Mouse (Mus musculus) right cerebral cortex, postnatal 4 days (tissue): ENCODE results near the gene Pmch.
A peak's percentile ranks its signal among the peaks of the same experiment; 100 is the strongest.

Source experiments
- DNase-seq: peaks from one replicate; pipeline ENCODE4 v3.0.0-alpha.2; 2022

The Pmch gene

DNA sequence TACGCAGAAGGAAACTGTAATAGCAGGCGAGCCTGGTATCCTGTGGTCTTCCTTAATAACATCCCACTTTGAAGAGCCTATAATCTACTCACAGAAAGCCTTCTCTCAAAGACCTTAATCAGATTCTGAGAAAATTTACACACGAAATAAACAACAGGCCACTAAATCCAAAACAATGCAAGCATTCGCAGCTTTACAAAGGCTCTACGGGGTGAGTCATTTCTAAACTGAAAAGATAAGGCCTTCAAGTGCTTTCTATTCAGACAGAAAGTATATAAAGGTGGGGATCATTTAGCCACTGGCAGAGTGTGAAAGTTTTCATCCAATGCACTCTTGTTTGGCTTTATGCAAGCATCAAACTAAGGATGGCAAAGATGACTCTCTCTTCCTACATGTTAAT, at the start of gene Pmch:
Pmch (plus strand) TSS at position 301 of the 400 bp plus-strand sequence.
- DNase-seq: no peak

DNA sequence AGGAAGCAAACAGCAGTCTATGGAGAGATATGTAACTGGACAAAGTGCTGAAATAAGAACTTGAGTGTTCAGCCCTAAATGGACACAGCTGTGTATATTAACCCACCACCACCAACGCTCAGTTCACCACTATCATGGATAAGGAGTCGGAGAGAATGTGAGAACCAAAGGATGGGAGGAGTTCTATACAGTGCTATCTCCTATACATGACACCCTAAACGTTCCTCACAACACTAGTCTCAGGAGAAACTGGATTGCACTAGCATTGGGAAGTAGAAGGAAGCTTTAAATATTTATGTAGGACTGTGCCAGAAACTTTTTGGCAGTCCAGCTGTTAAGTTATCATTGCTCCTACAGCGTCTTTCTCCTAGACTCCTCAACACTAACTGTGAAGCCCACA, 46.6 kb upstream of the Pmch start:
- DNase-seq: no peak

DNA sequence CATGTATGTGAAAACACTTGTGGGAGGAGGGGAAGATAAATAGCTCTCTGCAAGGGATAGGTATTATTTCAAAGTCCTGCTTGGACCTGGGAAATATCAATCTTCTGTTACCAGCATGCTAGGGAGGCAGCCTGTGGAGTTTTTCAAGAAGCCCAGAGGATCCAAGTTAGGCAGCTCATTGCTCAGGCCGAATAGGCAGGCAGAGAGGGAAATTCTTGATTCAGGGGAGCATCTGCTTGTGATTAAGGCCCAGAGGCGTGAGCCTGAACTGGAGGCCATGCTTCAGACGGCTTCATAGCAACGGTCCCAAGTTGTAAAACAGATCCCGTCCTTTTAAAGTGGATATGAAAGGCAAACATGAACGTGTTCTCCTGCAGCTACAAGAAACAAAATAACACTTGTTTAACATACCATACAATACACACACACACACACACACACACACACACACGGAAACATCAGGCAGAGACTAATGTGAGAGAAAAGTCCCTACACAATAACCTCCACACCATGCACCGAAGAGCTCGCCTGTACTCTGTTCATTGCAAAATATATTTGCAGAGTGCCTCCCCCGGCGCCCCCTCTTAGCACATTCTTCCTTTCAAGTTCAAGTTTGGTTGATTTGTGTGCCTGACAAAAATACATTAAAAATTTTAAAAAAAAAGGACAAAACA, 44.6 kb upstream of the Pmch start:
- no peak for DNase-seq

DNA sequence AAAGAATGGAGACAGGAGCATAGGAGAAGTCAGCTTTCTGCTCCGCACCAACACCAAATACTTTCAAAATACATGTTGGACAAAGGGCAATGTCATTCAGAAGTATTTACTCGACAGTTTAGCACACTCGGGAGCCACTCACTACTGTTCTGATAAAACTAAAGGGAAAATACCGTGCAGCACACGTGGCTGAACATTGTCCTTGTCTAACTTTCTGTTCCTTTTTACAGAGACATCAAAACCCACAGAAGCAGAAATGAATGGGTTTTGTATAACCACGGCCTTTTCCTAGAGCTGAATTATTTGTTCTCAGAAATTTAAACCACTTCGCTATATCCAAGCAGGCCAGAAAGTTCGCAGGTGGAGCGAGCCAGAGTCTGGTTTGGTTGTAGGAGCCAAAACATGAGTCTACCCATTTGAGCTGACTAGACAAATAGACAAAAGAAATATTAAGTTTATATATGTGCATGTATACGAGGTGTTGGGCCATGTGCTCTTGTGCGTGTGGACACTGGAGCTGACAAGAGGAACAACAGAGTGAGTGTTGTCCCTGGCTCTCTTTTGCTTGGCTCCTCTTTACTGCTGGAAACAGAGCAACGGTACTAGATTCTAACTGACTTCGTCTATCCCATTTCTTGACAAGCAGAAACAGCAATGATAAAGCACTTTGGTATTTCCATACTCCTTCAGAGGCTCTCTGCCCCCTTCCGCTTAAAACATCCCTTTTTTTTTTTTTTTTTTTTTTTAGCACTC, 36.5 kb upstream of the Pmch start:
- no peak for DNase-seq

DNA sequence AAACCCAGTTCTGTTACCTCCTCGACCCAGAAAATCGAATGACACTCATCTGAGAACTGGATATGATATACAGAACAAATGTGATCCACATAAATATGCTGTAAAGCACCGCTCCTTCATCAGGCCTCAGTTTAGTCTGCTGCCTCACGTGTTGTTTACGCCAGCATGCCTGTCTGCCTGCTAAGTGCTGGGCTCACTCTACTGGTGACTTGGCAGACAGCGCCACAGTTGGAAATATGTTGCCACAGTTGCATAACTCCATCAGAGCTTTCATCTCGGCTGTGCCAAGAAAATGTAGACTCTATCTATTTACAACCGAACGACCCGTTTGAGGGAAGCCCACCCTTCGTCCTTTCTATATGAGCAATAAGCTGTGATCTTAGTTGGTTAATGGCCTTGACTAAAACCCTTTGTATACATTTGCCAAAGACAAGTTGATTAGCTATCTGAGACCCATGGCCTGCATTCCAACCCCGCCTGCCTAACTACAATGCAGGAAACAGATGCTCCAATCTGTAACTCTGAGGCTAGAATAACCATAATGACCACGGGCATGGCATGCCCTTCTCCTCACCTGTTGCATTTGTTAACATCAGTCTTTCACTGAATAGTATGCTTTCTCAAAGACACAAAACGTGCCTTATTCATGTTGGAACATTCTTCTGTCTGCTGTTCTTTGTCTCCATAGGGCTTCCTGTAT, 33.8 kb upstream of the Pmch start:
- DNase-seq: peak; percentile 33

DNA sequence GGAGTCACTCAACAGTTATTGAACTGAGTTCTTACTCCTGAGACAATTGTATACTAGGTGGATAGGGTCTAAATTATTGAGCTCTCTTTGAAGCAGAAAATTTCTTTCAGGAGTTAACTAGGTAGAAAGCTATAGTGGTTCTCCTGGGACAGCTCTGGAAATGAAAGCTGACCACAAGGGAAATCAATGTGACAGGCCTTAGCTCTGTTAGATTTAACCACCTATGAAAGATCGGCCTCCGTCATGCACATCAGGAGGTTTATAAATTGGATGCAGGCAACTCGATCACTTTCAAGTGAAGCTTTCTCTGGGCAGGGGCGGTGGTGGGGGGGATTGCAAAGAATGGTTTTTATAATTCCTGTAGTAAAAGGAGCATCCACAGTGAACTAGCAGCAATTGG, 27.4 kb upstream of the Pmch start:
- DNase-seq: no peak

DNA sequence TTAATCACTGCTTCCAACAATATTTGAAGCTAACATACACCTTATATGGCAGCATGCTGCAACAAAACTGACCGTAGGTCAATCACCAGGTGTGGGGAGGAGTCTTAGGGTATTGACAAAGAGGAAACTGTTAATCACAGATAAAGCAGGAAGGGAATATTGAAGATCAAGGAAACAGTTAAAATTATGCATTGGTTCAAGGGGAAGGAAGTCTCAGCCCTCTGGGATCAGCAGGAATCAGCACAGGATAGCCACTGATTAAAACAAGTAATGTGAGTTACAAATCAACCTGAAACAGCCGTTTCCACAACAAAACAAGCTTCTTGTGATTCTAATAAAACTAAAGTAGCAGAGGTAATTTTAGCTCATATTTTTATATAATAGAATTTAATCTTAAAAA, 26.0 kb upstream of the Pmch start:
- no peak for DNase-seq

DNA sequence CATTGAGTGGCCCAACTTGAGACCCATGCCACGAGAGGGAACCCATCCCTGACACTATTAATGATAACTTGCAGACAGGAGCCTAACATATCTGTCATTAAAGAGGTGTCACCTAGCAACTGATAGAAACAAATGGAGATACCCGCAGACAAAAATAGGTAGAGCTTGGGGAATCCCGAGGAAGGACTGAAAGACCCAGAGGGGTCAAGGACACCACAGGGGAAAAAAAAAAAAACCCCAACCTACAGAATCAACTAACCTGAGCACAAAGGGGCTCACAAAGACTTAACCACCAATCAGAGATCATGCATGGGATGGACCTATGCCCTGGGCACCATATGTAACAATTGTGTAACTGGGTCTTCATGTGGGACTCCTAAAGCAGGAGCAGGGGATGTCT, 23.5 kb upstream of the Pmch start:
- no peak for DNase-seq

DNA sequence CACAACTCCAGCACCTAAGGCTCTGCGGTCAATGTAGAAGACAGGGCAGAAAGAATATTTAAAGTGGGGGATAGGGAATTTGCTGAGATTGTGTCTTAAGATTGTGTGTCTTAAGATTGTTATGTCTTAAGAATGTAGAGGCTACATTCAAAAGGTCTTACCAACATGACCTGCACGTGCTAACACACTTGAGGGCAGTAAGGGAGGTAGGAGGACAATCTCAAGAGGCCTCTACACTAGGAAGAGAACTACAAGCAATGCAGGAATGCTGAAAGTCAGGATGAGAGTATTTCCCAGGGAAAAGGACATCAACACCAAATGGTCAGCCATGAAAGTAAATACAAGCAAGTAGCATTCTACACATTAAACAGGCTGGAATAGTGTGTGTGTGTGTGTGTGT, 15.3 kb downstream of the Pmch start:
- no peak for DNase-seq

DNA sequence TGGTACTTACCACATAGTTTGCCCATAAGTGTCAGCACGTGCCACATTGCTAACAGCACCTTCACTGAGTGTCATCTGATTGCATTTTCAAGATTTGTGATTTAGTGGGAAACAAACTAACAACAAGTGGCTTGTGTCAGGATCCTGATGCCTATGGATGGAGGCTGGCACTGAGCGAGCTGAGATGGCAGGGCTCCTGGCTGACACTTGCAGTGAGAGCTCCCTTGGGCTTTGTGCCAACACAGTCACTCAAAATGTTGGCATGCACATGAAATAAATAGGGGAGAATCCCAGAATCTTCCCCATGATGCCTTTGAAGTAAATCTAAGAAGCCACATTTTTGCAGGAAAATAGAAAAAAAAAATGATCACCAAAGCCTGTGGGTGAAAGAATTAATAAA, 22.4 kb downstream of the Pmch start:
- DNase-seq: no peak

DNA sequence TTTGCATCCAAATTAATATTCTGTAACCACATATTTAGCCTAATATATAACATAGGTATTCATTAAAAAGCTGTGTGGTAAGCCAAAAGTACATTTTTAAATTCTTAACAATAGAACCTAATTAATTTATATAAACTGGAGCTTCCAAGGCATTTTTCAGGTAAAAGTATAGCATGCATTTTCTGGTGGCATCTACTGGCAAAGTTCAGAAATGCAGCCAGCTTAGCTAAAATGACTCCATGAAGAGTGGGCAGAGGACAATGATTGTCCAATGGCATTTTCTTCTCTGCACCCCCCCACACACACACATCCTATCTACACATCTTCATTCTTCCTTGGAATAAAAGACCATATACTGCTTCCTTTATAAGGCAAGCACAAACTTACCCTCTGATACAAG, 28.8 kb downstream of the Pmch start:
- DNase-seq: no peak

DNA sequence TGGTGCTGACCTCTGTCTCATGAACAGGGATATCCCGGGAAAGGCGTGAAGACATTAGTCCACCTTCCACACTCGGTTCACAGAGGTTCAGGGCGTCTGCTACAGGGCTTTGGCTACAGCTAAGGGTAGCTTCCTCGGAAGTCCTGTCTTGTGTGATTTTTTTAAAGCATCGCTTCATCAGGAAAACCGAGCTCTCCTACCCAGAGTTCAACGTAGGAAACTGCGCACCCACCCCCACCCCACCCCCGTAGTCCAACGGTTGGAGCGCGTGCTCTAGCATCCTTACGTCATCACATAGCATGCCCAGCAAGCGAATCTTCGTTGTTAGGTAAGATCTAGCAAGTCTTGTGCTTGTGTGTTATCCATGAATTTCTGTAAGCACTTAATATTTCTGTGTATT, 44.8 kb downstream of the Pmch start:
- DNase-seq: no peak
